Mouse (Mus musculus): ENCODE results near the gene Smad1. TPM values are rescaled to one million over a fixed set of nuclear protein-coding genes. Genes with fewer than 3 reads are reported as not detected.

Smad1 gene
- polyA plus RNA-seq, 1 experiment from 2014 or later = 59.0 TPM

- no peak for ATAC-seq (ENCODE audit: low FRiP score)
- Histone ChIP-seq H3K4me1 (peaks cover 46% of the 10 kb centered on the region), H3K9ac (replicated peaks) (no peak overlapping the region), H3K36me3 (no peaks in the 10 kb centered on the region), H3K4me2 (no peak overlapping the region), H3K27me3 (replicated peaks) (no peaks in the 10 kb centered on the region), H3K9me3 (replicated peaks) (no peaks in the 10 kb centered on the region), H3K27ac (replicated peaks) (no peak overlapping the region), H3K4me3 (replicated peaks) (no peak overlapping the region)
- 77% methylated on average over 14 of the region's 14 CpGs for WGBS
Measured at GRCm38 (mm10) chr8:79379971-79380370, 19.3 kb downstream of the Smad1 start.

- H3K4me3 ChIP-seq (replicated peaks) = no peak overlapping the region
- peaks cover 1% of the 10 kb centered on the region; the same call in 1 of the 2 replicates for H3K36me3 ChIP-seq
- ATAC-seq (ENCODE audit: low FRiP score) = no peak
- H3K9me3 ChIP-seq (replicated peaks) = no peaks in the 10 kb centered on the region
- H3K9ac ChIP-seq (replicated peaks) = no peak overlapping the region
- H3K27me3 ChIP-seq (replicated peaks) = no peaks in the 10 kb centered on the region
- WGBS = 75% methylated on average over 9 of the region's 9 CpGs
- peaks cover 37% of the 10 kb centered on the region for H3K4me1 ChIP-seq
- no peak overlapping the region for H3K27ac ChIP-seq (replicated peaks)
- no peak overlapping the region for H3K4me2 ChIP-seq
Measured at GRCm38 (mm10) chr8:79376648-79377047, 22.7 kb downstream of the Smad1 start.

GRCm38 (mm10) chr8:79375775-79376123, 23.6 kb downstream of the Smad1 start:
- H3K9me3 ChIP-seq (replicated peaks) = no peaks in the 10 kb centered on the region
- no peak overlapping the region for H3K4me2 ChIP-seq
- no peak overlapping the region for H3K27ac ChIP-seq (replicated peaks)
- H3K36me3 ChIP-seq = peaks cover 10% of the 10 kb centered on the region
- WGBS = 74% methylated on average over 5 of the region's 5 CpGs
- no peak overlapping the region for H3K4me3 ChIP-seq (replicated peaks)
- H3K4me1 ChIP-seq = peaks cover 30% of the 10 kb centered on the region
- no peaks in the 10 kb centered on the region for H3K27me3 ChIP-seq (replicated peaks)
- ATAC-seq (ENCODE audit: low FRiP score) = no peak
- H3K9ac ChIP-seq (replicated peaks) = no peak overlapping the region

GRCm38 (mm10) chr8:79375074-79375774, 24.1 kb downstream of the Smad1 start:
- H3K4me1 ChIP-seq = peaks cover 25% of the 10 kb centered on the region
- 73% methylated on average over 13 of the region's 13 CpGs for WGBS

GRCm38 (mm10) chr8:79374410-79374809, 24.9 kb downstream of the Smad1 start:
- H3K4me3 ChIP-seq (replicated peaks) = no peak overlapping the region
- H3K4me1 ChIP-seq = peaks cover 23% of the 10 kb centered on the region
- H3K9ac ChIP-seq (replicated peaks) = no peak overlapping the region
- no peak overlapping the region for H3K27ac ChIP-seq (replicated peaks)
- no peak overlapping the region for H3K4me2 ChIP-seq
- no peaks in the 10 kb centered on the region for H3K9me3 ChIP-seq (replicated peaks)
- H3K36me3 ChIP-seq = peaks cover 19% of the 10 kb centered on the region
- no peaks in the 10 kb centered on the region for H3K27me3 ChIP-seq (replicated peaks)
- WGBS = 65% methylated on average over 5 of the region's 5 CpGs
- no peak for ATAC-seq (ENCODE audit: low FRiP score)

More at GRCm38 (mm10) chr8:79375074-79375774, 24.1 kb downstream of the Smad1 start:
- Histone ChIP-seq H3K9me3 (replicated peaks) (no peaks in the 10 kb centered on the region), H3K4me2 (no peak overlapping the region), H3K36me3 (peaks cover 15% of the 10 kb centered on the region), H3K27me3 (replicated peaks) (no peaks in the 10 kb centered on the region), H3K9ac (replicated peaks) (no peak overlapping the region), H3K27ac (replicated peaks) (no peak overlapping the region), H3K4me3 (replicated peaks) (no peak overlapping the region)
- ATAC-seq (ENCODE audit: low FRiP score) = no peak

GRCm38 (mm10) chr8:79373563-79373962, 25.8 kb downstream of the Smad1 start:
- Histone ChIP-seq H3K4me3 (replicated peaks) (no peak overlapping the region), H3K4me2 (no peak overlapping the region), H3K4me1 (peaks cover 23% of the 10 kb centered on the region), H3K9ac (replicated peaks) (no peak overlapping the region), H3K27ac (replicated peaks) (no peak overlapping the region), H3K9me3 (replicated peaks) (no peaks in the 10 kb centered on the region), H3K36me3 (peaks cover 22% of the 10 kb centered on the region), H3K27me3 (replicated peaks) (no peaks in the 10 kb centered on the region)
- WGBS = 89% methylated on average over 6 of the region's 6 CpGs
- ATAC-seq (ENCODE audit: low FRiP score) = no peak

GRCm38 (mm10) chr8:79372960-79373359, 26.4 kb downstream of the Smad1 start:
- Histone ChIP-seq H3K27ac (replicated peaks) (no peak overlapping the region), H3K9me3 (replicated peaks) (no peaks in the 10 kb centered on the region), H3K4me3 (replicated peaks) (no peak overlapping the region), H3K9ac (replicated peaks) (no peak overlapping the region), H3K4me2 (no peak overlapping the region), H3K36me3 (peaks cover 25% of the 10 kb centered on the region), H3K27me3 (replicated peaks) (no peaks in the 10 kb centered on the region), H3K4me1 (peaks cover 20% of the 10 kb centered on the region)
- no peak for ATAC-seq (ENCODE audit: low FRiP score)
- WGBS = 84% methylated on average over 8 of the region's 8 CpGs

GRCm38 (mm10) chr8:79372521-79372920, 26.8 kb downstream of the Smad1 start:
- H3K27ac ChIP-seq (replicated peaks) = no peak overlapping the region
- no peaks in the 10 kb centered on the region for H3K9me3 ChIP-seq (replicated peaks)
- peaks cover 26% of the 10 kb centered on the region for H3K36me3 ChIP-seq
- ATAC-seq (ENCODE audit: low FRiP score) = no peak
- no peak overlapping the region for H3K4me2 ChIP-seq
- H3K27me3 ChIP-seq (replicated peaks) = no peaks in the 10 kb centered on the region
- WGBS = 72% methylated on average over 9 of the region's 9 CpGs
- no peak overlapping the region for H3K9ac ChIP-seq (replicated peaks)
- no peak overlapping the region for H3K4me3 ChIP-seq (replicated peaks)
- H3K4me1 ChIP-seq = peaks cover 20% of the 10 kb centered on the region

- H3K9ac ChIP-seq (replicated peaks) = no peak overlapping the region
- H3K27me3 ChIP-seq (replicated peaks) = no peaks in the 10 kb centered on the region
- H3K27ac ChIP-seq (replicated peaks) = no peak overlapping the region
- no peak for ATAC-seq (ENCODE audit: low FRiP score)
- peaks cover 26% of the 10 kb centered on the region for H3K36me3 ChIP-seq
- H3K4me1 ChIP-seq = peaks cover 20% of the 10 kb centered on the region
- no peak overlapping the region for H3K4me2 ChIP-seq
- no peaks in the 10 kb centered on the region for H3K9me3 ChIP-seq (replicated peaks)
- 68% methylated on average over 9 of the region's 9 CpGs for WGBS
- H3K4me3 ChIP-seq (replicated peaks) = no peak overlapping the region
Measured at GRCm38 (mm10) chr8:79372084-79372483, 27.2 kb downstream of the Smad1 start.

- peaks cover 26% of the 10 kb centered on the region for H3K36me3 ChIP-seq
- 89% methylated on average over 12 of the region's 12 CpGs for WGBS
- H3K4me3 ChIP-seq (replicated peaks) = no peak overlapping the region
- no peak overlapping the region for H3K4me2 ChIP-seq
- H3K4me1 ChIP-seq = peaks cover 23% of the 10 kb centered on the region
- no peak overlapping the region for H3K27ac ChIP-seq (replicated peaks)
- H3K9me3 ChIP-seq (replicated peaks) = no peaks in the 10 kb centered on the region
- no peak overlapping the region for H3K9ac ChIP-seq (replicated peaks)
- no peaks in the 10 kb centered on the region for H3K27me3 ChIP-seq (replicated peaks)
- ATAC-seq (ENCODE audit: low FRiP score) = no peak
Measured at GRCm38 (mm10) chr8:79370646-79371290, 28.6 kb downstream of the Smad1 start.

GRCm38 (mm10) chr8:79369163-79369562, 30.2 kb downstream of the Smad1 start:
- no peaks in the 10 kb centered on the region for H3K9me3 ChIP-seq (replicated peaks)
- 89% methylated on average over 6 of the region's 6 CpGs for WGBS
- H3K4me2 ChIP-seq = no peak overlapping the region
- H3K36me3 ChIP-seq = peaks cover 26% of the 10 kb centered on the region
- no peak overlapping the region for H3K4me3 ChIP-seq (replicated peaks)
- peaks cover 18% of the 10 kb centered on the region for H3K4me1 ChIP-seq
- no peak overlapping the region for H3K9ac ChIP-seq (replicated peaks)
- ATAC-seq (ENCODE audit: low FRiP score) = no peak
- H3K27ac ChIP-seq (replicated peaks) = no peak overlapping the region
- H3K27me3 ChIP-seq (replicated peaks) = no peaks in the 10 kb centered on the region

- no peak for ATAC-seq (ENCODE audit: low FRiP score)
- H3K36me3 ChIP-seq = peaks cover 28% of the 10 kb centered on the region
- no peaks in the 10 kb centered on the region for H3K9me3 ChIP-seq (replicated peaks)
- H3K4me1 ChIP-seq = peaks cover 18% of the 10 kb centered on the region
- H3K9ac ChIP-seq (replicated peaks) = no peak overlapping the region
- H3K4me3 ChIP-seq (replicated peaks) = no peak overlapping the region
- no peak overlapping the region for H3K4me2 ChIP-seq
- no peaks in the 10 kb centered on the region for H3K27me3 ChIP-seq (replicated peaks)
- 86% methylated on average over 4 of the region's 4 CpGs for WGBS
- no peak overlapping the region for H3K27ac ChIP-seq (replicated peaks)
Measured at GRCm38 (mm10) chr8:79367959-79368358, 31.4 kb downstream of the Smad1 start.

All from neural tube, embryonic 15.5 days (tissue).